Mouse (Mus musculus): Measurements from ENCODE around the gene Serpina1f.

The Serpina1f gene

GRCm38 (mm10) chr12:103660076-103660475, 35.3 kb downstream of the Serpina1f start:
- DNase-seq: no peak

GRCm38 (mm10) chr12:103659171-103659570, 36.2 kb downstream of the Serpina1f start:
- DNase-seq: no peak

GRCm38 (mm10) chr12:103657991-103658390, 37.3 kb downstream of the Serpina1f start:
- DNase-seq: no peak

GRCm38 (mm10) chr12:103656848-103657626, 38.3 kb downstream of the Serpina1f start, which contains the start of gene Serpina6:
Gene Serpina6 (minus strand): TSS chr12:103657212.
- DNase-seq: no peak

GRCm38 (mm10) chr12:103655123-103656044, 39.9 kb downstream of the Serpina1f start:
- DNase-seq: no peak

- DNase-seq: no peak
Measured at GRCm38 (mm10) chr12:103653836-103654235, 41.5 kb downstream of the Serpina1f start.

GRCm38 (mm10) chr12:103646314-103646713, 49.0 kb downstream of the Serpina1f start:
- DNase-seq: no peak

- DNase-seq: no peak
Measured at GRCm38 (mm10) chr12:103644601-103645000, 50.7 kb downstream of the Serpina1f start.

- DNase-seq: no peak
Measured at GRCm38 (mm10) chr12:103643818-103644217, 51.5 kb downstream of the Serpina1f start.

GRCm38 (mm10) chr12:103643336-103643735, 52.0 kb downstream of the Serpina1f start:
- peak; percentile 69 for DNase-seq

Data from cerebellum, adult 9-10 months (tissue).